Mouse (Mus musculus) cerebellum, adult 9-11 months (tissue): Measurements from ENCODE around the gene Uqcc3.
"Not testable (repeated sequence)": the region's sequence is repeated elsewhere in the genome, so short reads cannot be mapped to it uniquely, and the experiment has no call there.

Experiments
- DNase-seq: peaks from one replicate; pipeline ENCODE4 v3.0.0; 2022

Gene Uqcc3

GRCm38 (mm10) chr19:8892829-8893766 is 12.4 kb upstream of the Uqcc3 start, which contains the start of gene Ints5:
Ints5 (plus strand) TSS chr19:8893005.
- DNase-seq, result peak; percentile 85

GRCm38 (mm10) chr19:8888511-8889385 is 8.0 kb upstream of the Uqcc3 start, which contains the start of the genes 1810009A15Rik and Gm49416:
1810009A15Rik (plus strand) TSS chr19:8888853.
Gm49416 (plus strand) TSS chr19:8888926.
- DNase-seq, result peak; percentile 94

GRCm38 (mm10) chr19:8887585-8888463 is 7.1 kb upstream of the Uqcc3 start:
- no peak for DNase-seq

- DNase-seq, result no peak
Measured at GRCm38 (mm10) chr19:8886916-8887584, 6.3 kb upstream of the Uqcc3 start.

GRCm38 (mm10) chr19:8883616-8884015 is 2.9 kb upstream of the Uqcc3 start, which contains the start of the genes Lbhd1 and Gm49403:
Lbhd1 (plus strand) TSS chr19:8883732.
Gm49403 (plus strand) TSS chr19:8883930.
- no peak for DNase-seq

GRCm38 (mm10) chr19:8881034-8881392 is 290 bp upstream of the Uqcc3 start:
- no peak for DNase-seq

- peak; percentile 7 for DNase-seq
Measured at GRCm38 (mm10) chr19:8875031-8875430, 5.7 kb downstream of the Uqcc3 start.

GRCm38 (mm10) chr19:8872266-8872840 is 8.4 kb downstream of the Uqcc3 start:
- DNase-seq, result peak; percentile 27

GRCm38 (mm10) chr19:8871267-8872186 is 9.2 kb downstream of the Uqcc3 start, which contains the start of gene Ubxn1:
Ubxn1 (plus strand) TSS chr19:8871496.
- peak; percentile 98 for DNase-seq

GRCm38 (mm10) chr19:8870838-8871237 is 9.9 kb downstream of the Uqcc3 start:
- peak; percentile 35 for DNase-seq

- not testable (repeated sequence) for DNase-seq
Measured at GRCm38 (mm10) chr19:8870381-8870780, 10.3 kb downstream of the Uqcc3 start.

- DNase-seq, result peak; percentile 1
Measured at GRCm38 (mm10) chr19:8864265-8864664, 16.5 kb downstream of the Uqcc3 start.

- peak; percentile 1 for DNase-seq
Measured at GRCm38 (mm10) chr19:8859018-8859417, 21.7 kb downstream of the Uqcc3 start.

- DNase-seq, result peak; percentile 27
Measured at GRCm38 (mm10) chr19:8857689-8858088, 23.0 kb downstream of the Uqcc3 start.

- peak; percentile 1 for DNase-seq
Measured at GRCm38 (mm10) chr19:8853117-8853516, 27.6 kb downstream of the Uqcc3 start.

- peak; percentile 7 for DNase-seq
Measured at GRCm38 (mm10) chr19:8852236-8852928, 28.3 kb downstream of the Uqcc3 start.

- peak; percentile 19 for DNase-seq
Measured at GRCm38 (mm10) chr19:8851639-8852038, 29.1 kb downstream of the Uqcc3 start.

- peak; percentile 34 for DNase-seq
Measured at GRCm38 (mm10) chr19:8850402-8850901, 30.3 kb downstream of the Uqcc3 start, which contains the start of gene Lrrn4cl. Lrrn4cl (plus strand) TSS chr19:8850768.

GRCm38 (mm10) chr19:8848356-8848755 is 32.4 kb downstream of the Uqcc3 start:
- DNase-seq, result no peak
